Mouse (Mus musculus) cerebellum, adult 8-10 months (tissue): ENCODE measurements around the gene Colgalt2.
A peak's percentile ranks its signal among the peaks of the same experiment; 100 is the strongest.
"Not testable (repeated sequence)": the region's sequence is repeated elsewhere in the genome, so short reads cannot be mapped to it uniquely, and the experiment has no call there.

Experiments
- DNase-seq: peaks from one replicate; pipeline ENCODE4 v3.0.0; 2022

Gene Colgalt2

DNA sequence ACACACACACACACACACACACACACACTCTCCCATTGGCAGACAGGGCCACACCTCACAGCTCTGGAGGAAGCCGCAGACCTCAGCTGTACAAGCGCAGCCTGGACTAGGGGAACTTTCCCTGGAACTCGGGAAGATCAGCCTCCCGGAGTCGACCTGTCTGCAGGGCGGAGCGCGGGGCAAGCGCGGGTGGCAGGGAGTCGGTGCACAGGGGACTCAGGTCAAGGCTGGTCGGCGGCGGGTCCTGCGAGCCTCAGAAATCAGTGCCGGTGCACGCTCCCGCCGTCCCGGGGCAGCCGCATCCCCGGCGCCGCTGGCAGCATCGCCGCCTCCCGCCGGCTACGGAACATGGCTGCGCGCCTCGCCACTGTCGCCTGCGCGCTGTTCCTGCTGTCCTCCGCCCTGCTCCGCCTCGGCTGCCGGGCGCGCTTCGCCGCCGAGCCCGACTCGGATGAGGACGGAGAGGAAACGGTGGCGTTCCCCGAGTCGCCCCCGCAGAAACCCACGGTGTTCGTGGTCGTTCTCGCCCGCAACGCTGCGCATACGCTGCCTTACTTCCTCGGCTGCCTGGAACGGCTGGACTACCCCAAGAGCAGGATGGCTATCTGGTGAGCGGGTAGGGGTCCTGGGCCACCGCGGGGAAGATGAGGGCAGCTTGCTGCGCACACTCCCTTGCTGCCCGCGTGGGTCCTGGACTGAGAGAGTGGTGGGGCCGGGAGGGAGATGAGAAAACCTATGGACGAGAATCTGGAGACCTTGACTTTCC, at the start of gene Colgalt2:
Gene Colgalt2, plus strand, starts transcription at position 41 of the 766 bp plus-strand sequence.
- peak; percentile 36 for DNase-seq

DNA sequence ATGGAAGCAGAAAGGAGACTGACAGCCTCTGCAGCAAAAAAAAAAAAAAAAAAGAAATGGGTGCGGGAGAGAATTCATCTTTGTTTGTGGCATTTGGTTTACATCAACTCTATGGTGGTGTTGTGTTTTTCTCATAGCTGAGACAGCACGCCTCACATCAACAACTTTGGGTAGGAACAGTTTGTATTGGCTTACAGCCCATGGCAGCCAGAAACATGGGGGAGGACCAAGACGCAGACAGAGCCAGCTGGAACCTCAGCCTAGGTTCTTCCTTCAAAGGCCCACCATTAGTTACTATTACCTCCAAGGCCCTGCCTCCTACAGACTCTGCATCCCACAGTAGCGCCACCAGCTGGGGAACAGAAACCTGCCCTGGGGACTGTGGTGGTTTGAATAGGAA, 42.9 kb upstream of the Colgalt2 start:
- no peak for DNase-seq

DNA sequence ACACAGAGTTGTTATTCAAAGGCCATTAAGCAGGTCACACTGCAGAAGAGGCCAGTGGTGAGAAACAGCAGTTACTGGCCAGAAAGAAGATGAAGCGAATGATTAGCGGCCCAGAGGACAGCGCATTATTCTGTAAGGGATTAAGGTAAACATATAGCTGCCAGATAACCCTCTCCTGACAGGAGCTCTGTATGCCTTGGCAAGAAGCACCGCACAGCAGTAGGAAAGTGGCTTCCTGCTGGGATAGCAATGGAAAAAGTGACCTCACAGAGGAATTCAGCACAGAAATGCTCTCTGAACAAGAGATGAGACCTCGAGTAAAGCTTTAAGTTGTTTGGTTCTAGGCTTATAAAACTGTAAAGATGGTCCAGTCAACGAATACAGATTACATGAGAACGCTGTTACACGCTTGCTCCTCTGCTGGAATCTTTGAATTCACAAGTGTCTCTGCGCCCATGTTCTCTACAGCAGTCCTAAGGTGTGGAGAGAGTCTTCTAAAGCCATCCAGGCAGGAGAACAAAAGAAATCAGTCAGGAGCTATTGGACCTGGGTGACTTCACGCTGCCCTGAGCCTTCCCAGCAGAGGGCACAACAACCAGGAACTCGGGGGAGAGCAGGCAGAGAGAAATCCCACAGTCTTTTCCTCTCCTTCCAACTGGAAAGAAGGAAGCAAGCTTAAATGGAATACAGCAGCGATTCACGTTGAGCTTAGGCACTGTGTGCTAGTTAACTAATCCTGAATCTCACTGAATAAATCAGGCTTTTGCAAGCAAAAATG, 31.1 kb upstream of the Colgalt2 start:
- DNase-seq = peak; percentile 31

DNA sequence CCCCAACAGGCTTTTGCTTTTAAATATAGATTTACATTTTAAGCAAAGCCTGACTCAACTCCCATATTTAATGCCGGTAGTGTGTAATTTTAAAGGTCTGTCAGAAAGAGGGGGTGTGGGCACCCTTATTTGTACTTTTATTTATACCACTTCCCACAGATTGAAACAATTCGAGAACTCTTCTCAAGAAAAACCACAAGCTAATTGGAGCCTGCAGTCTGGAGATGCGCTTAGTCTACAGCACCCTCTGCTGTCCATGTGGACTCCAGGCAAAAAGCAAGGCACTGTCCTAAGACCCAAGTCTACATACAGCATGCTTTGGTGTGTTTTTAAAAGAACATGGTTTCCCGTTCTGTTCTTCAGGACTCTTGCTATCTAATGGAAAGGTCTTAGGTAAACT, 30.5 kb upstream of the Colgalt2 start:
- DNase-seq = peak; percentile 68

DNA sequence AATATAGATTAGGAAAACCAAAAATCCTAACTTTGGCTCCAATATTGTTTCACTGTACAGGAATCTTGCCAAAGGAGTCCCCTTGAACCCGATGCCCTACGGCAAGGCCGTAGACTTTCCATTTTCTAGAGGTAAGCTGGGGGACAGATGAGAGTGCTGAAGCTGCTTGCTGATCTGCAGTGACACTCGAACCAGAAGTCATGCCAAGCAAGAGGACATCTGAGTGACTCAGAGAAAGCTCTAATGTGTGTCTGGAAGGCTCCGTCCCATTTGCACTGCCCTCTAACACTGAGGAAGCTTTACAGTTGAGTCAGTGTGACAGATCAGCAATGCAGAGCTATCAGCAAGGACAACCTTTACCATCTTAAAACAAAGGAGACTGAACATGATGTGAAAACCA, 21.3 kb upstream of the Colgalt2 start:
- no peak for DNase-seq

DNA sequence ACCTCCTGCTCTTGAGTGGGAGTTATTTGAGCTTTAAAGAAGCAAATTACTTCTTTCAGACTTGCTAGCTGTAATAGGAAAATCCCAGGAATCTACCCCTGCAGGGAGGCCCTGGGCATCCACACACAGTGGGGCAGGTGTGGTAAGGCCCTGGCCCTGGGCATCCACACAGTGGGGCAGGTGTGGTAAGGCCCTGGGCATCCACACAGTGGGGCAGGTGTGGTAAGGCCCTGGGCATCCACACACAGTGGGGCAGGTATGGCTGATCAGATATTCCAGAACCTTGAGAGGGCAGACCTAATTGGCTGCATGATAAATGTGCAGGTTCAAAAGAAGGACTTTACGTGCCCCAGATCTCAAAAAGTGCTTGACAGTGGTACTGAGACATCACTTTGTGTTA, 15.0 kb upstream of the Colgalt2 start:
- no peak for DNase-seq

DNA sequence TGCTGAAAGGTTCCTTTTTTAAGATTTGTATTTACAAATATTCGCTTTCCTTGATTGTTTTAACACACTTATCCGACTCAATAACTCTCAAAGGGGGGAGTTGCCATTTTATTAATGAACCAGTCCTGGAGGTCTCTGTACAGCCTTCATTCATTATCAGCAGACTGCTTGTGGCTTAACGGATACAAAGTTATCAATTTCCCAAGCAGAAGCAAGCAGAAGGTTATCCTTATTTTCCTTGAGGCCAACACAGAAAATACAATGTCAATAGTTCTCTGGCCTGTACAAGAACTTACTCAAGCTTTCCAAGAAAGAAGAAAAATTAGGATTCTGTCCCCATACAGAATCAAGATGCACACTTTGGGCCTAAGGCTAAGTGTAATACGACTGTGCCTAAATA, 13.9 kb upstream of the Colgalt2 start:
- DNase-seq = not testable (repeated sequence)

DNA sequence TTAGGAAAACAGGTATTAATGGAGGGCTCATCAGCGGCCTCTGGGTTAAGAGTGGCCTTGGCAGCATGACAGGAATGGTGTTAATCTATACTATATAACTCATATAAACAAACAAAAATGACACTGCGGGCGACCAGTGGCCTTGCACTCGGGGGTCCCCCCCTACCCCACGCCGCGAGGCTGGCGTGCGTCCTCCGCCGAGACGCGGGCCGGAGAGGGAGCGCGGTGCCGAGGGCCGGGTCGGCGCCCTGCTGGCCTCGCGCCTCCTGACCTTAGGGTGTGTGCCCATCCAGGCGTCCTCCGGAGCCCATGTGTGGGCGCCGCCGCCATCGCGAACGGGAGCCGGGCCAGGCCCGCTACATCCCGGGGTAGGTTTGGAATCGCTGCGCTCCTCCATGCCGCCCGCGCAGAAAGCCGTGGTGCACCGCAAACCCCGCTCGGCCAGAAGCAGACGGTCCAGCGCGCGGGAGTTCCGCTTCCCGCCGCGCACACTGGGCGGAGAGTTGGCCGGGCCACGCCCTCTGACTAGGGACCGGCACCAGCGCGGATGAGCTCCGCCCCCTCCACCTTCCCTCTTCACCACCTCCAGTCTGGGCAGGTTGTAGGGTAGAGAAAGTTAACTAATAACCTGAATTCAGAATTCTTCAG, 13.3 kb upstream of the Colgalt2 start, which contains the start of gene Tsen15:
Gene Tsen15, minus strand, starts transcription at position 501 of the 648 bp plus-strand sequence.
- peak; percentile 85 for DNase-seq

DNA sequence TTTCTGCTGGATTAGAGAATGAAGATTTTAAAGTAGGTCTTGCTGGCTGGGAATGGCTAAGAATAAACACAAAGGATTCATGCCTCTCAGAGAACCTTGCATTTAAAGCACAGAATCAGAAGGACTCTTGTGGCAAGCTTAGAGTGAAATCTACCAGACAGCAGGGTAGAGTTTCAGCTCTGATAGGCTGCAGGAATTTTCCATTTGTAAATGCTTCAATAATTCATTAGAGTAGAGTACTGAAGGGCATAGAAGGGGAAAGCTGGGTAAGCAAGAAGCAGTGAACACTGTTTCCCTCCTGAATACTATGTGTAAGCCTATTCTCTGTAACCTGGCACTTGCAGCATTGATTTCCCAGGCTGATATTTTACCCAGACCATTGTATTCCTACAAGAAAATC, 10.4 kb upstream of the Colgalt2 start:
- no peak for DNase-seq

DNA sequence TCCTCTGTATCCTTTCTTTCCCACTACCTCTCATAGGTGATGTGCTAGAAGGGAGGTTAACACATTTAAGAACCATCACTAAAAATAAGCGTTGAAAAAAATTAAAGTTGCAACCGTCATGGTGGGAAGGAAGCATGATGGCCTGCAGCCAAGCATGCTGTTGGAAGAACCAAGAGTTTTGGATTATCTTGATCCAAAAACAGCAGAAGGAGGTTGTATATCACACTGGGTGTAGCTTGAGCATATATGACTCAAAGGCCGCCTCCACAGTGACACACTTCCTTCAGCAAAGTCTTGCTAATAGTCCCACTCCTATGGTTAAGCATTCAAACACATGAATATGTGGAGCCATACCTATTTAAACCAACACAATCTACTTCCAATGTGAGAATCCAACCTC, 5.5 kb upstream of the Colgalt2 start:
- DNase-seq = no peak

DNA sequence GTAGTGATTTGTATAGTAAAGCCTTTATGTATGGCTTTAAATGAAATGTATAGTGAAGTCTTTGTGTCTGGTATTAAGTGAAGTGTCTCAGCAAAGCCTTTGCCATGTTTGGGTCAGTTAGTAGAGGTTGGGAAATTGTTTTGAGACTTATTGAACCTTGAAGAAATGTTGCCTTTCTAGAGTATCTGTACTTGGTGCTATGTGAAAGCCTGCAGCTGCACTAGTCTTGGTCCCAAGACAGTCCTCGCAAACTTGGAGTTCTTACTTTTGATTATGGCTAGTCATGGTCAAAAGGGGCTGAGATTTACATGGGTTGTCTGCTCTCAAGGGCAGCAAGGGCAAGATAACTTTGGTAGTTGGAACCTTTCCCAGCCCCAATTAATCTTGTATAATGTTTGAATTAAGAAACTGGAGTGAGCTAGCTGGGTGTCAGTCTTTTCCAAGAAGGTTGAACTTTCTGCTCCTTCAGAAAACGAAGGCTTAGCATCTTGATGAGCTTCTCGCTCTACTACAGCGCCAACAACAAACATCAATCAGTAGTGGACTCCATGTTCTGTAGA, 4.6 kb upstream of the Colgalt2 start:
- no peak for DNase-seq

DNA sequence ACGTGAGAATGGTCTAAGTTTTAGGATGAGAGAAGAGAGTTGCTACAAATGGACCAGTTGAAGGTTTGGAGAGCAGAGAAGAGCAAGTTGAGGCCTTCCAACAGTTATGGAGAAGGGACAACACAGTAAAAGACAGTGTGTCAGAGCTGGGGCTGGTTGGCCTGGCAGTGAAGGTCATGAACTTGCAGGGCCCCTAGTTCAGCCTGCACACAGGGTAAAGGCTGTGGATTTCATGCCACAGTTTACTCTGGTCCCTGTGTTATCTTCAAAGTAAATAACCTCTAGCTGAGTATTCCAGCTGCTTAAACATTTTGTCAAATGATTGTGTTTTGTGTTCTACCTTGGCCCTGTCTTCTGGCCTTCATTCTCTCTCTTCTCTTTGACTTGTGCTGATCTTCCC, 922 bp upstream of the Colgalt2 start:
- DNase-seq = no peak

DNA sequence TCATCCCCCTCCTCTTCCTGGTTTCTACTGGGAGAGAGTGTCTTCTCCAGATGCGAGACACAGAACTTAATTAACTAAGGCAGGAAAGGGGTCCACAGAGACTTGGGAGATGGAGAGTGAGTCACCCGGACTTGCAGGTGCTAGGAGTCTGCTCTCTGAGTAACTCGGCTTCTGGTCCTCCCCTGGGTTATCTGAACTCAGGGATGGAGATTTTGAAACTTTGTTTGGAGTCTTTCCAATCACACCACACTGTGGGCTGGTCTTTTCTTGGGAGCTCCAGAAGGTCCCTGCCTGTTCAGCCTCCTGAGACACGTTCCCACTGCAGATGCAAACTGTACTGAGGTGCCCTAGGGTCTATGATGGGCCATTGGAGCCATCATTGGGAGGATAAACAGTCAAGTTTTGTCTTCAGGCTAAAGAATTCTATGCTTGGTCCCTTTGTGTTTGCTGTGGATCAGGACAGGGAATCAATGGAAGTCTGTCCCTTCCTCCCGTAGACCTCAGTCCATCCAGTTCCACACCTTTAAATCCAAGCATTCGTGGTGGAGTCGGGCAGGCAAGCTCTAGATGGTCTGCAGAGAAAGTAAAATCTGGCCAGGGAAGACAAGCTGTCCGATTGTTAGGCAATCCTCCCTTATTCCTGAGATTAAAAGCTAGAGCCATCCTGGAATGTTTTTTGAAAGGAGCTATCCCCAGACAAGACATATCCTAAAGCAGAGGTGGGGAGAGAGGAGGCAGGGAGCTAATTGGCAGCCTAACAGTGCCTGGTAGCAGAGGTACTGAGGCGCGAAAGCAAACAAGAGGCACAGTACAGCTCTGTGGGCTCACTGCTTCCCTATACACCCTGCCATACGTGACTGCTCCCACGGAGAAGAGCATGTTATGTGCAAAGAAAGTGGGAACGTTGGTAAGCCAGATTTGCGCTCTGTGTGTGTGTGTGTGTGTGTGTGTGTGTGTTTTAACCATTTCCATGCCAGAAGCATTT, 1.2 kb downstream of the Colgalt2 start:
- no peak for DNase-seq

DNA sequence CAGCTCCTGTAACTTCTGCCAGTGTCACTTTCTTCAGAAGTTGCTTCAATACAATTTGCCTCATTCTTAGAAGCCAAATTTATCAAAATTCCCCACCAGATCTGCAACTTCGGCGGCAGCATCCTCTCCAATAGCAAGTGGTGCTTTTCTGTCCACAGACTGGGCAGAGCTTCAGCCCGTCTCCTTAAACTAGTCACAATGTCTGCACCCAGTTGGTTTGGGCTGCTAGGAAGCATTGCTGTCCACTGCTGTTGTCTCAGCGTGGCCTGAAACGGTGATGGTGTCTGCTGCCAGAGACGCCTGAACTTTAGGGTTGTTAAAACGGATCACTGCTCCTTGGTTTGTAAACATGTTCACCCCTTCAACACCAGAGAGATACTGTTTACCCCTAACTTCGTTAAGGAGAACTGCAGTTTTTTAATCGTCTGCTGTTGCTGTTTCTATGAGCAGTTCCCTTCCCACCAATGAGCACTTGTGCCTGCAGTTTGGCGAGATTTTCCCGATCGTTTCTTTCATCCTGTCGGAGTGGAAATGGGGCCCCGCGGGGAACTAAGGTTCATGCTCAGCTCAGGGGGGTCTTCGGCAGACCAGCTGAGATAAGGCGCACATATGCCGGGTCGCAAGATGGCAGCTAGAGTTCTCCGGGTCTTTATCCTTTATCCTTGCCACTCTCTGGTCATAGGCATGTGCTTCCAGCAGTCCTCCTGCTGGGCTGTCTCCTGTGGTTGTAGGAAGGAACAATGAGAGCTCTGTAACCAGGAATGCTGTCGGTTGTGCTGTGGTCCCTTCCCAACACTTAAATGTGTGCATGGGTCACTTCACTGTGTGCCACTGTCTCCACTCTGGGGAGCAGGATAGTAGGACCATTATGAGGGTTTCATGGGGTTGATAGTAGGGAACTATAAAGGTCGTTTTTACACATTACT, 7.7 kb downstream of the Colgalt2 start:
- no peak for DNase-seq

DNA sequence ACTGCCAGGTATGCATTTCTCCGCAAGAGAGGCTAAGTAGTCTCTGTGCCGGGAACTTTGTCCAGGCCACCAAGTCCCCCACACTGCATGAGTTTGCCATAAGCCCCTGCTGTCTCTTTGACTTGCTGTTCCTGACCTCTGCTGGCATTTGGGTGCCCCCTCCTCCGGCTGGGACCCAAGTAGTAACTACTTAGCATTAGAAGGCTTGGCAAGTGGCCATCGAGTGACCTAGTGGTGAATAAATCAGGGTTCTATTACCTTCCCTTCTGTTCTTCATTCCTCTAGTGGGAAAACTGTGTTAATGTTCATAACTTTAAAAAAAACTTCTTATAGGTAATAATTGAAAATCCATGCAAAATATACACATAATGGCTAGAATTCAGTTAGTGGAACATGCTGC, 9.7 kb downstream of the Colgalt2 start:
- DNase-seq = no peak

DNA sequence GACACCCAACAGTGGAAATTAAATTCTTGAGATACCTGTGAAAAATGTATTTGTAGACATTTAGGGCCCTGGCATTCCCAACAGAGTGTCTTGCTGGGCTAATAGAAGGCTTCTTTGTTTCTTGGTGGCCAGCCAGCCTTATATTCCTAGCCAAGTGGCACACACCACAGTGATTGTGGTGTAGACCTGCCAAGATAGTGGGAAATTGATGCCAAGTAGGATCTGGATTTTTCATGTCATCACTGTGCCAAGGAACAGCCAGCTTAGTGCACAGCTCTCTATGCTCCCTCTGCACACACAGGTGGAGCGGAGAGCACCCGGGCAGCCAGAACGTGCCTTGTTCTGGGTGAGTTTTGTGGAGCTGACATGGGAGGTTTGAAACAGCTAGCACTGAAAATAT, 11.0 kb downstream of the Colgalt2 start:
- peak; percentile 71 for DNase-seq

DNA sequence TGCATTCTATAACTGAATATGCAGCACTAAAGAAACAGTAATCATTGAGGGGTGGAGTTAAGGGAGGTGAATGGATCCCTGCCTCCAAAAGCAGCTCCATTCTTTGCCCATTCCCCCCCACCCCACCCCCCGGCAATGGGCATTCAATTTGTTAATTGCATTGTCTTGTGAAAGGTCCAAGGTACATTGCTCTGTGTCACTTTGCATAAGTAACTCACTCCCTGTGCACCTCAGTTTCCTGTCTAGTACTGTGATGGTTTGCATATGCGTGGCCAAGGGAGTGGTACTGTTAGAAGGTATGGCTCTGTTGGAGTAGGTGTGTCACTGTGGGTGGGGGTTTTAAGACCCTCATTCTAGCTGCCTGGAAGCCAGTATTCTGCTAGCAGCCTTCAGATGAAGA, 13.5 kb downstream of the Colgalt2 start:
- DNase-seq = no peak

DNA sequence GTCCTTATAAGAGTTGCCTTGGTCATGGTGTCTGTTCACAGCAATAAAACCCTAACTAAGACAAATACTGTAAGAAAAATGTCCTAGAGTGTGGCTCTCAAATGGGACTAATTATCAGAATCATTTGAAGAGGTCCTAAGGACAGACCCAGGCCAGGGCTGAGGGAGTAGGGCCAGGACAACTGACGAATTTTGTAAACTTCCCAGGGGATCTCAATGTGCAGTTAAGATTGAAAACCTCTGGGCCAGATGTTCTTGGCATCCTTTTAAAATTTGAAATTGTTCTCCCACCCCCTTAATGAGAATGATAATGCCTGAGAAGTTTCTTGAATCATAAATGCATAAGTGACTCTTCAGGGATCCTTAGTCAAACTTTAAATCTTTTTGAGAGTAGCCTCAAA, 14.3 kb downstream of the Colgalt2 start:
- no peak for DNase-seq

DNA sequence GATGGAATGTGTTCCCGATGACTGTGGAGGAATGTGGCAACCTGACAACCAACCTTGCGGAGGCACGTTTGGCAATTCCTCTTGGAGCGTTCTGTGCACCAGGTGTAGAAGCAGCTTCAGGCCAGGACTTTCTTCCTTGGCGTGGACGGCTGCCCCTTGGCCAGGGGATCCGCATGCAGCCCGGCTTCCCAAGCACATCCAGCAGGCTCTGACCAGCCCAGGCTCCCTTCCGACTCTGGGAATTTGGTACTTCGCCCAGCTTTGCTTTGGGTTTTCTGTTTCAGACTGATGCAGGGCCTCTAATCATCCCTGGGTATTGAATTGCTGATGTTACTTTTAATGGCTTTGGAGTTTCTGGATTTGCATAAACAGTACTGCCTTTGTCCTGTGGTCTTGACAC, 14.8 kb downstream of the Colgalt2 start:
- DNase-seq = no peak

DNA sequence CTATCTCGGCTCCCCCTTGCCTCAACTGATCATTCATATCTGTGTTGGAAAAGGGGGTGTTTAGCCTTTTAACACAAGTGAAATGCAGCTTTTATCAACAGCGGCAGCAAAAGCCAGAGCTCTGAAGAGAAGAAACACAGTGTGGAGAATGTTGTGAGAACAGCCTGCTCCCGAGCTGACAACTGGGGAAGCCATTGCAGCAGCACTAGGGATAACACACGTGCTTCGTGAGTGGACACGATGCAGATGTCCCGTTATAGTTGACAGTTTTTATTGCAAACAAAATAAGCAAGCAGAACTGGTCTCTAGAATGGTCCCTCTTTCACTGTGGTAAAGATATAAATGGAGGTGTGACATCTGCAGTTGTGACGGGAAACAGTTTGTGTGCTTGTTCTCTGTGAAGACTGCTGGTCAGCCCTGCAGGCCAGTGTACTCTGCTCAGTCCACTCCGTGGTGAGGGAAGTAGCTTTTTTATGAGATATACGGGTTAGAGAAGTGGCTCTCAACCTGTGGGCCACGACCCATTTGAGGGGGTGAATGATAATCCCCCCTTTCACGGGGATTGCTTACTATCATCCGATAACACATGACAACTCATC, 16.8 kb downstream of the Colgalt2 start:
- no peak for DNase-seq

DNA sequence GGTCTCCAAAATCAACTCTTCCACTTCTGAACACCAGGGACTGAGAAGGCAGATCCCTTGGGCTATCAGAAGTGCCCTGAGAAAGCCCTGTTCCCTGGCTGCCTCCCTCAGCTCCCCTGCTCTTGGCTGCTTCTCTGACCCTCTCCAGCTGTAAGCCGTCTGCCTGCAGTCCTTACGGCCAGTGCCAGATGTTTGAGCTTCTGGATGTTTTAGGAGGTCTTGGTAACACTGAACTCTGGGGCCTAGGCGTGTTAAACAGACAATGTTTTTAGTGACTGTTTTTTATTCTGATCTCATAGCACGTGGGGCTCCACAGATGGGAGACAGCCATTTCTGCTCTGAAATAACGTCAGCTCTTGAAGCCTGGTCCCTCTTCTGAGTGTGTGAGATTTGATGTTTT, 18.0 kb downstream of the Colgalt2 start:
- DNase-seq = no peak
